Mouse (Mus musculus) embryo, embryonic 11.5 days (tissue): ENCODE measurements around the gene Ms4a12.
"Not testable (repeated sequence)": the region's sequence is repeated elsewhere in the genome, so short reads cannot be mapped to it uniquely, and the experiment has no call there.

Source experiments
- DNase-seq: peaks from one replicate; pipeline ENCODE4 v3.0.0-alpha.2; 2012; ENCODE audit warnings: low read depth, low spot score

Ms4a12 gene

GRCm38 (mm10) chr19:11232348-11232747 lies at the start of gene Ms4a12:
TSS of gene Ms4a12 (minus strand) at chr19:11232448.
- DNase-seq: no peak

DNA sequence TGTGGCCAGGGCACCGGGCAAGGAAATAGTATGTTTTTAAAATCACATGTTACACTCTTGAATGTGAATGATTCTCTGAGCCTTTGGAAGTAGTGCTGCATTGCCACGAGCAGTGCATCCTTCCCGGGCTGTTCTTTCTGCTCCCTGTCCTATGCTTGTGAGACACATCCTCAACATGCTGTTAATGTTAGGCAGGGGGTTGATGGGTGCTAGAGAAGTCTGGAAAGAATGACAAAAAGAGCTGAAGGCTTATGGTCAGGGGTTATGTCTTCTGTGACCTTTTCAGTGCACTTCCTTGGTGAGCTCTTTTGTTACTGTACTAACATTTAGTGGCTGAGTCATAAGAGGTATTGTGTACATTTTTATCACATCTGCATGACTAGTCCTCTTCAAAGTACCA lies 48.0 kb upstream of the Ms4a12 start:
- DNase-seq: no peak

DNA sequence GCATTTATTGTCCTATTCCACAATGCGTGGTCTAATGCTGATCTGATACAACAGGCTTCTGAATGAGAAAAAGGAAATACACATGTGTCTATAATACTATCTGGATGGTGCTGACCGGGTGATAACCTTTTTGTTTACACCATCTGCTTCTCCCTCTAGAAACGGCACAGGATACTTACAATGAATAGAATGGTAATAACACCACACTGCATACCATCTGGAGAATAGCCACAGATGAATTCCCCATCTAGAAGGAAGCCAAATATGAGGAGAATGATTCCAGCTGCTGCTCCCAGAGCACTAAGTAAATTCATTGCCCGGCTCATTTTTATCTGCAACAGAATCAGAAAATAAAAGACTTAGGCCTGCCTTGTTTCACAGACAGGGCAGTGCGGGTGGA lies 44.2 kb upstream of the Ms4a12 start:
- no peak for DNase-seq

DNA sequence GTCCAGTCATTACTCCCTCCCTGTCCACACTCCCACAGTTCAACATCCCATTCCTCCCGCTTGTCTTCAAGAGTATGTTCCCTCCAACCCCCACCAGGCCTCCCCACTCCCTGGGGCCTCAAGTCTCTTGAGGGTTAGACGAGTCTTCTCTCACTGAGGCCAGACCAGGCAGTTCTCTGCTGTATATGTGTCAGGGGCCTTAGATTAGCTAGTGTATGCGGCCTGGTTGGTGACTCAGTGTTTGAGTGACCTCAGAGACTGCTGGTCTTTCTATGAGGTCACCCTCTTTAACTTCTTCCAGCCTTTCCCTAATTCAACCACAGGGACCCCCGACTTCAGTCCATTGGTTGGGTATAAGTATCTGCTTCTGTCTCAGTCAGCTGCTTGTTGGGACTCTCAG lies 34.7 kb upstream of the Ms4a12 start:
- no peak for DNase-seq

- DNase-seq: no peak
Measured at GRCm38 (mm10) chr19:11266052-11266845, 34.0 kb upstream of the Ms4a12 start, which contains the start of gene Ms4a1. TSS of gene Ms4a1 (minus strand) at chr19:11266241.

GRCm38 (mm10) chr19:11264602-11265185 lies 32.4 kb upstream of the Ms4a12 start:
- no peak for DNase-seq

DNA sequence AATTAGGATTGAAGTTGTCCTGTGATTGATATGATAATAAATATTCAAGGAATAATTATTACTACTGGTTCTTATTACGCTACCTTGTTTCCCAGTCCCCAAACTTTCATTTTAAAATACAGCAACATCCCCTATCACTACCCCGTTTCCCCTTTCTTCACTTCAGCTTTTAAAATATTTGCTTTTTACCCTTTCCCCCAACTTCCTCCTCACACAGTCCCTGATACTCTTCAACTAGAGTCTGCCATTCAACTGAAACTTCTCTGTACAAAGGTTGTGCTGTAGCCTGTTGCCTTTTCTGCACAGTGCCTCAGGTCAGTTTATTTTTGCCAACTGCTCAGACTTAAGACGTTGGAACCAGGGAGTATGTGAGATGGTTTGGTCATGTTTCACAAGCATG lies 31.3 kb upstream of the Ms4a12 start:
- DNase-seq: no peak

DNA sequence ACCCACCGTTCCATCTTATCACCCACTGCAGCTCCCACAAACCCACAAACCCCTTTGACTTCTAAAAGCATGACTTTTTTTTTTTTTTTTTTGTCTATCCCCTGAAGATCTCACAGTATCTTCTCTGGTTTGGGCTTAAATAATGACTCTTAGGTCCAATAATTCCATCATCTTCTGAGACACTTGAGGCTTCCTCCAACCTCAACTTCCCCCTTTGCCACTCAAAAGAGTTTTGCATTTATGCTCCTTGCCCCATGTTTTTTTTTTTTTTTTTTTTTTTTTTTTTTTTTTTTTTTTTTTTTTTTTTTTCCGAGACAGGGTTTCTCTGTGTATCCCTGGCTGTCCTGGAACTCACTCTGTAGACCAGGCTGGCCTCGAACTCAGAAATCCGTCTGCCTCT lies 30.7 kb upstream of the Ms4a12 start:
- DNase-seq: not testable (repeated sequence)

- DNase-seq: no peak
Measured at GRCm38 (mm10) chr19:11261522-11261921, 29.3 kb upstream of the Ms4a12 start.

- no peak for DNase-seq
Measured at GRCm38 (mm10) chr19:11244230-11244629, 12.0 kb upstream of the Ms4a12 start.

DNA sequence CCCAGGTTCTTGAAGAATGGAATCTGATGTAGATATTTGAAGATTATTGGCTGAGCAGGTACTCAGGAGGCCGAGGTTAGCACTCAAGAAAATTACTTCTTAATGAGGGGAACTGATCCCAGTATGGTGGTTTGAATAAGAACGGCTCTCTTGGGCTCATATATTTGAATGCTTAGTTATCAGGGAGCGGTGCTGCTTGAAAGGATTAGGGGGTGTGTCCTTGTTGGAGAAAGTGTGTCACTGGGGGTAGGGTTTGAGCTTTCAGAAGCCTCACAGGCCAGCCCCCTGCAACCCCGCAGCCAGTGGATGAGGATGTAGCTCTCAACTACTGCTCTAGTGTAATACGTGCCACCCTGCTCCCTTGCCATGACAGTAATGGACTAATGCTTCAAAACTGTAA lies 10.3 kb upstream of the Ms4a12 start:
- DNase-seq: no peak

GRCm38 (mm10) chr19:11235820-11236219 lies 3.6 kb upstream of the Ms4a12 start:
- DNase-seq: no peak

DNA sequence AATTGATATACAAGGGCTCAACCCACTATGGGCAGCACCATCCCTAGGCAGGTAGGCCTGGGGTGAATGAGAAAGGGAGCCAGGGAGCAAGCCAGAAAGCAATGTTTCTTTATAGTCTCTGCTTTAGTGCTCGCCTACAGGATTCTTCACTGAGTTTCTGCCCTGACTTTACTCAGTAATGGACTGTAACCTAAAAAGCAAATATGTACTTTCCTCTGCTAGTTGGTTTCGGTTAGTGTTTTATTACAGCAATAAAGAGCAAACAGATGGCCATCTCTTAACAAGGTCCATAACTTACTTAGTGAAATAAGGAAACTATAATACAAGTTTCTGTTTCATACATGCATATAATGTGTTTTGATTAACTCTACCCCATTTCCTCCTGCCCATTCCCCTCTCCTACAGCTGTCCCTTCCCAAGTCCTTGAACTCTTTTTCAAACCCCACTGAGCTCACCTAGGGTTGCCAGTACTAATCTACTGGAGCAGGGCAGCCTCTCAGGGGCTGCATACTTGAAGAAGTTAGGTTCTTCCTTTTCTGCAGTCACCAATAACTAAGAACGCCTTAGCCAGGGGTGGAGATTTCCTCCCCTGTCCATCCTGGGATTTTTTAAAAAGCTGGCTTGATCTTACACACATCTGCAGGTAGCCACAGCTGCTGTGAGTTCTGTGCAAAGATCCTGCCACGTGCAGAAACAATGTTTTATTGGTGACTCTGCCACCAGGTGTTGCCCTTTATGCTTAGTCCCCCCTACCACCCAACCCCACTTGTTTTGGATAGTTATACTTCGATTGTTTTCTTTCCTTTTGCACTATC lies 2.9 kb upstream of the Ms4a12 start:
- DNase-seq: no peak

DNA sequence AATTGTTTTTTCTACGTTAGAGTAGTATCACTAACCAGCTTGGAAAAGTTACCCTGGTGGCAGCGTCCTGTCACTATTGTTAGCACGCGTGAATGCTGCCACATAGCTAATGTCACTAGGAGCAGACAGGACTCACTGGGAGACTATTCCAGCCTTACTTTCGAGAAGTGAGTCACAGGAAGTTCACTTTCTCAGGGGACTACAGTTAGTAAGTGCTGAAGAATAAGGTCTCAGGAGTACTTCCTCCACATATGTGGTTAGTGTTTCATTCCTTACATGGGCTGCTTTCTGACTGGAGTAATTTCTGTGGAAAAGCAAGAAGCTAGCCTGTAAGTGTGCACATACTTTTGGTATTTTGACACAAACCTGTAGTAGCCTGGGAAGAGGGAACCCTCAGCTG lies 2.0 kb upstream of the Ms4a12 start:
- DNase-seq: no peak

- no peak for DNase-seq
Measured at GRCm38 (mm10) chr19:11196546-11196945, 35.7 kb downstream of the Ms4a12 start, which contains the start of gene Ms4a13. TSS of gene Ms4a13 (minus strand) at chr19:11196737.

GRCm38 (mm10) chr19:11192552-11192951 lies 39.7 kb downstream of the Ms4a12 start:
- no peak for DNase-seq

DNA sequence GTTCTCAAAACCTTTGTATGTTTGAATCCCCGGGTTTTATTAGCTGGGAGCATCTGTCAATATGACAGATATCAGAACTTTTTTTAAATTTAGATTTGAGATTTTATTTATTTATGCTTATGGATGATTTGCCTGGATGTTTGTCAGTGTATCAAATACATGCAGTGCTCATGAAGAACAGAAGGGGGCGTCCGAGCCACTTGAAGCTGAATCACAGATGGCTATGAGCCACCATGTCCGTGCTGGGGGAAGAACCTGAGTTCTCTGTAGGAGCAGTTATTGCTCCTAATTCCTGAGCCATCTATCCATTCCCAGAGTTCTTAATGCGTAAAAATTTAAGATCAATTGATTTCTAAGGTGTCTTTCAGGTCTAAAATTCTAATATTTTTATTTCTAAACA lies 48.1 kb downstream of the Ms4a12 start:
- DNase-seq: no peak

DNA sequence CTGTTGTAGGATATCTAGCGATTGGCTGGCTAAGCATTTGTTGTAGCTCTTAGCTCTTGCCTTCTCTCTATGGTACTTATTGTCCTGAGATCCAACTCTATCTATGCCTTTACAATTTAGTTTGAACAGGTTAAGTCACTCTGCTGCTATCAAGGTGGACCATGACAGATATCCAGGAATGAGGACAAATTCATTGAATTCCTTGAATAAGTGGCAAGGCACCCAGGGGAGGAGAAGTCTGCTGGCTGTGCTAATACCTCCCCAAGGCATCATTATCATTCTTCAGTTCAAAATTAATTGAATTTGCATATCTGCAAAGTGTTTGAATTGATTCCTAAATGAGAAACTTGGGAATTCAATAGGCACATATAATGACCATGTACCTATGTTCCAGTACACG lies 54.8 kb downstream of the Ms4a12 start:
- no peak for DNase-seq

DNA sequence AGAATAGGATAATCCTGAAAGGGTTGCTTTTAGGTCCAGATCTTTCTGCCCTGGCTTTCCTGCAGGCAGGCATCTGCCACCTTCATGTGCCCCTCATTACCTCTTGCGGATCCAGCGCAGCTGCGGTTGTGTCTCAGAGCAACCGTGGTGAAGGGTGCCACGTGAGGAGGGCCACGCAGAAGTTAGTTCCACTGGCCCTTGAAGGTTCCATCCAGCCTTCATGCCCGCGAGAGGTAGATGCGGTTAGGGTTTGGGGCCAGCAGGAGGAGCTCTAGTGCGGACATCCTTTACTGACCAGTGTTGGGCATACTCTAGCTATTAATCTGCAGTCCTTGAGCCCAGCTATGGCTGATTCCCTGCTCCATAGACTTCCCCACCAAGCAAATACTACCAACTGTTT lies 67.1 kb downstream of the Ms4a12 start, which contains the start of gene 1700025F22Rik:
Gene 1700025F22Rik (minus strand): TSS at position 149 of the 400 bp plus-strand sequence.
- DNase-seq: no peak
